Mouse (Mus musculus) megakaryocyte, embryonic 14.5 days (primary cell): ENCODE data around the gene Espl1. TPM values are rescaled to one million over a fixed set of nuclear protein-coding genes. Genes with fewer than 3 reads are reported as not detected.

ENCODE experiments used
- H3K27me3 ChIP-seq: replicated peaks from 2 replicates; pipeline ENCODE3; 2012; ENCODE audit warnings: inconsistent platforms
- H3K36me3 ChIP-seq: replicated peaks from 2 replicates; pipeline ENCODE3; 2012; ENCODE audit warnings: low read length, inconsistent platforms, mixed read lengths
- H3K4me1 ChIP-seq: 2 replicates; pipeline ENCODE4 v1.6.1; 2012; ENCODE audit warnings: inconsistent platforms
- H3K4me3 ChIP-seq: replicated peaks from 2 replicates; pipeline ENCODE3; 2012; ENCODE audit warnings: moderate library complexity, mild to moderate bottlenecking, inconsistent platforms
- H3K9me3 ChIP-seq: 2 replicates; pipeline ENCODE4 v1.6.1; 2012; ENCODE audit warnings: inconsistent platforms
- FLI1 ChIP-seq: IDR thresholded peaks from 2 replicates; pipeline ENCODE4 v1.6.1; 2012; ENCODE audit warnings: low read length, inconsistent platforms, mixed read lengths
- GATA1 ChIP-seq: IDR thresholded peaks from 3 replicates; pipeline ENCODE4 v1.6.1; 2012; ENCODE audit warnings: mixed read lengths, low read length, inconsistent platforms, borderline replicate concordance
- polyA plus RNA-seq: library from polyadenylated mRNA; stranded (reverse); fragments of >175 nt; gene quantifications from 2 replicates; pipeline ENCODE4 v1.2.3, GENCODE M21; 2012; ENCODE audit warnings: low replicate concordance; ENCODE audit not compliant: insufficient read depth

Gene Espl1
- polyA plus RNA-seq, 1 experiment: 7.5 TPM

- Histone ChIP-seq H3K36me3 (no peaks in the 10 kb centered on the region), H3K4me1 (peaks cover 74% of the 10 kb centered on the region), H3K9me3 (no peaks in the 10 kb centered on the region), H3K4me3 (peak overlapping the region; percentile 69), H3K27me3 (peaks cover 83% of the 10 kb centered on the region)
- TF ChIP-seq FLI1: no peak
- TF ChIP-seq GATA1: no peak
These were observed 73.9 kb downstream of the Espl1 start for GRCm38 (mm10) chr15:102369972-102370371.

- TF ChIP-seq GATA1 (no peak), FLI1 (no peak)
- peaks cover 67% of the 10 kb centered on the region for H3K4me1 ChIP-seq
- H3K4me3 ChIP-seq: no peak overlapping the region
- H3K36me3 ChIP-seq: no peaks in the 10 kb centered on the region
- H3K27me3 ChIP-seq: peaks cover 81% of the 10 kb centered on the region
- H3K9me3 ChIP-seq: no peaks in the 10 kb centered on the region
These were observed 74.7 kb downstream of the Espl1 start for GRCm38 (mm10) chr15:102370727-102371126.

Other genes with a start within 250 kb of the Espl1 start
- gene Eif4b, start 222.5 kb upstream of the Espl1 start, polyA plus RNA-seq: 18.2 and 102 TPM in 2 replicates
- 0.43 TPM in 1 of 2 replicates, not detected in the other for gene Tns2, start 195.9 kb upstream of the Espl1 start, polyA plus RNA-seq
- gene Spryd3, start 160.0 kb upstream of the Espl1 start, polyA plus RNA-seq: 9.5 and 25.9 TPM in 2 replicates
- gene Igfbp6, start 151.9 kb upstream of the Espl1 start, polyA plus RNA-seq: 1.2 TPM in 1 of 2 replicates, not detected in the other
- gene Soat2, start 145.7 kb upstream of the Espl1 start, polyA plus RNA-seq: 0.76 and 3.6 TPM in 2 replicates
- gene Zfp740, start 93.0 kb upstream of the Espl1 start, polyA plus RNA-seq: 2.5 and 3.8 TPM in 2 replicates
- 13.8 and 14.5 TPM in 2 replicates for gene Csad, start 91.5 kb upstream of the Espl1 start, polyA plus RNA-seq
- 1.9 and 19.9 TPM in 2 replicates for gene Itgb7, start 64.3 kb upstream of the Espl1 start, polyA plus RNA-seq
- gene Rarg, start 38.7 kb upstream of the Espl1 start, polyA plus RNA-seq: 68.7 and 69.9 TPM in 2 replicates
- not detected in 2 replicates for gene Gm9918, start 25.7 kb upstream of the Espl1 start, polyA plus RNA-seq
- gene Mfsd5, start 16.8 kb upstream of the Espl1 start, polyA plus RNA-seq: 72.6 and 109 TPM in 2 replicates
- gene Pfdn5, start 29.9 kb downstream of the Espl1 start, polyA plus RNA-seq: 5.9 and 58.8 TPM in 2 replicates
- 35.8 and 92.1 TPM in 2 replicates for gene Myg1, start 35.4 kb downstream of the Espl1 start, polyA plus RNA-seq
- 51.2 and 84.3 TPM in 2 replicates for gene Aaas, start 54.5 kb downstream of the Espl1 start, polyA plus RNA-seq
- gene Sp7, start 70.9 kb downstream of the Espl1 start, polyA plus RNA-seq: 0.10 TPM in 1 of 2 replicates, not detected in the other
- 3.9 and 15.5 TPM in 2 replicates for gene Sp1, start 109.9 kb downstream of the Espl1 start, polyA plus RNA-seq
- gene Amhr2, start 149.1 kb downstream of the Espl1 start, polyA plus RNA-seq: 0.37 TPM in 1 of 2 replicates, not detected in the other
- 978 and 1,945 TPM in 2 replicates for gene Prr13, start 162.8 kb downstream of the Espl1 start, polyA plus RNA-seq
- gene Pcbp2, start 174.3 kb downstream of the Espl1 start, polyA plus RNA-seq: 254 and 404 TPM in 2 replicates
- not detected in 2 replicates for gene Gm10337, start 207.5 kb downstream of the Espl1 start, polyA plus RNA-seq
- 2.3 and 5.9 TPM in 2 replicates for gene Map3k12, start 220.8 kb downstream of the Espl1 start, polyA plus RNA-seq
- gene Tarbp2, start 221.9 kb downstream of the Espl1 start, polyA plus RNA-seq: 46.9 and 64.7 TPM in 2 replicates
- gene Npff, start 228.7 kb downstream of the Espl1 start, polyA plus RNA-seq: 4.0 TPM in 1 of 2 replicates, not detected in the other